In genomic region chr10:87107565-87108297, GRCm38 (mm10) we compare ENCODE assay signal across 14 mouse cellular contexts. TPM values are rescaled to one million over a fixed set of nuclear protein-coding genes. Genes with fewer than 3 reads are reported as not detected.
A peak's percentile ranks its signal among the peaks of the same experiment; 100 is the strongest.
DNase-seq lines count a peak whose midpoint lies in the region; ATAC-seq and TF ChIP-seq lines count a peak whose summit lies in the region.
"Had no signal": no experiment of that assay in that cellular context is flagged by ENCODE, and none has a peak within 500 bp of the region (broad histone marks: within the 10 kb centered on the region; RNA-seq: fewer than 3 reads in every experiment).

No protein-coding gene starts in this region.

- no peak overlapping the region for H3K4me3 ChIP-seq in hindbrain, postnatal 0 days (ENCODE audit: low read length)
- no peak overlapping the region for H3K4me3 ChIP-seq in hindbrain, embryonic 10.5 days
- H3K4me3 ChIP-seq in spleen, adult 2 months (ENCODE audit: extremely low read depth, insufficient read depth, insufficient read length) = no peak overlapping the region
- H3K4me3 ChIP-seq in thymus, adult 2 months (ENCODE audit: control insufficient read depth, insufficient read depth, low read length) = no peak overlapping the region
- H3K4me3 ChIP-seq: neural tube, embryonic 13.5 days had no signal

- peak; percentile 51 for DNase-seq in hindbrain, postnatal 0 days (ENCODE audit: low spot score)
- DNase-seq in hindbrain, embryonic 10.5 days (ENCODE audit: low spot score) = no peak
- peak; percentile 31 to 41 for DNase-seq in right cerebral cortex, adult 2 months (ENCODE audit: low spot score in 2 of 2)
- no peak for DNase-seq in right cerebral cortex, postnatal 14 days
- peak; percentile 10 to 33 for DNase-seq in frontal cortex, postnatal 14 days (ENCODE audit: low spot score in 2 of 2)
- DNase-seq in spleen, adult 2 months (ENCODE audit: low read depth in 1 of 2, low spot score in 2 of 2) = peak; percentile 75 to 79
- no peak for DNase-seq in T-cell, adult 2 months (ENCODE audit: low spot score)
- DNase-seq in thymus, adult 2 months = no peak
- DNase-seq: kidney, adult 9 months had no signal

- H3K9me3 ChIP-seq in hindbrain, postnatal 0 days (ENCODE audit: low read length) = no peaks in the 10 kb centered on the region
- H3K9me3 ChIP-seq in hindbrain, embryonic 10.5 days = no peaks in the 10 kb centered on the region
- H3K9me3 ChIP-seq: neural tube, embryonic 13.5 days had no signal

- no peak for TF ChIP-seq POLR2A in spleen, adult 2 months (IDR thresholded peaks at IDR 0.05; ENCODE audit: low read depth, low read length)
- TF ChIP-seq POLR2A in thymus, adult 2 months (IDR thresholded peaks at IDR 0.05; ENCODE audit: control insufficient read depth, extremely low read depth, insufficient read depth, low read length, poor library complexity) = no peak

- ATAC-seq in hindbrain, postnatal 0 days = 0 out of 2 replicates have a peak, but pooled peaks have one; percentile 35

- no peaks in the 10 kb centered on the region for H3K36me3 ChIP-seq in hindbrain, postnatal 0 days (ENCODE audit: insufficient read depth, low read length)
- no peaks in the 10 kb centered on the region for H3K36me3 ChIP-seq in hindbrain, embryonic 10.5 days
- H3K36me3 ChIP-seq in spleen, adult 2 months (ENCODE audit: control insufficient read depth, insufficient read depth, low read length) = no peaks in the 10 kb centered on the region
- H3K36me3 ChIP-seq in thymus, adult 2 months (ENCODE audit: control insufficient read depth, insufficient read depth, low read length) = no peaks in the 10 kb centered on the region
- H3K36me3 ChIP-seq: neural tube, embryonic 13.5 days had no signal

- no peak overlapping the region for H3K9ac ChIP-seq in hindbrain, postnatal 0 days (replicated peaks; ENCODE audit: low read length)
- H3K9ac ChIP-seq: neural tube, embryonic 13.5 days had no signal

- no peaks in the 10 kb centered on the region for H3K27me3 ChIP-seq in hindbrain, postnatal 0 days (ENCODE audit: insufficient read depth, low read length)
- peaks cover 66% of the 10 kb centered on the region for H3K27me3 ChIP-seq in hindbrain, embryonic 10.5 days (ENCODE audit: insufficient read depth, poor library complexity, severe bottlenecking)
- no peaks in the 10 kb centered on the region for H3K27me3 ChIP-seq in spleen, adult 2 months (ENCODE audit: control insufficient read depth, insufficient read depth, low read length)
- no peaks in the 10 kb centered on the region for H3K27me3 ChIP-seq in thymus, adult 2 months (ENCODE audit: control insufficient read depth, insufficient read depth, low read length)
- H3K27me3 ChIP-seq: neural tube, embryonic 13.5 days had no signal

- 41% methylated on average over 9 of the region's 9 CpGs for WGBS in hindbrain, postnatal 0 days
- 73% methylated on average over 9 of the region's 9 CpGs for WGBS in hindbrain, embryonic 10.5 days
- WGBS in spleen, adult 2 months = 21% methylated on average over 9 of the region's 9 CpGs
- 30% methylated on average over 9 of the region's 9 CpGs for WGBS in thymus, adult 2 months

- no peaks in the 10 kb centered on the region for H3K4me1 ChIP-seq in hindbrain, postnatal 0 days (ENCODE audit: insufficient read depth, low read length)
- H3K4me1 ChIP-seq in hindbrain, embryonic 10.5 days (replicated peaks) = peaks cover 9% of the 10 kb centered on the region
- peaks cover 16% of the 10 kb centered on the region; the same call in 1 of the 2 replicates for H3K4me1 ChIP-seq in spleen, adult 2 months (ENCODE audit: control insufficient read depth, insufficient read depth, insufficient read length)
- H3K4me1 ChIP-seq in thymus, adult 2 months (replicated peaks; ENCODE audit: control insufficient read depth, insufficient read depth, low read length) = peaks cover 7% of the 10 kb centered on the region

- no peak overlapping the region for H3K4me2 ChIP-seq in hindbrain, postnatal 0 days (ENCODE audit: low read depth, low read length)
- H3K4me2 ChIP-seq: liver, embryonic 11.5 days; neural tube, embryonic 13.5 days had no signal

- H3K27ac ChIP-seq in hindbrain, postnatal 0 days = no peak overlapping the region
- no peak overlapping the region for H3K27ac ChIP-seq in hindbrain, embryonic 10.5 days
- H3K27ac ChIP-seq in spleen, adult 2 months (ENCODE audit: insufficient read depth, low read length) = peak overlapping the region; percentile 88
- no peak overlapping the region for H3K27ac ChIP-seq in thymus, adult 2 months (ENCODE audit: control insufficient read depth, insufficient read depth, low read length)
- H3K27ac ChIP-seq: neural tube, embryonic 13.5 days had no signal

- no peak for TF ChIP-seq CTCF in hindbrain, postnatal 0 days (IDR thresholded peaks at IDR 0.05; ENCODE audit: low read depth)
- no peak for TF ChIP-seq CTCF in spleen, adult 2 months (IDR thresholded peaks at IDR 0.05; ENCODE audit: extremely low read depth, insufficient read depth, insufficient read length, insufficient replicate concordance)
- no peak for TF ChIP-seq CTCF in thymus, adult 2 months (IDR thresholded peaks at IDR 0.05; ENCODE audit: borderline replicate concordance, control insufficient read depth, extremely low read depth, insufficient read depth, low read length, poor library complexity)

RNA-seq across cellular contexts. Expression of gene 1700113H08Rik, which starts 49.9 kb away (rescaled TPM):
- total RNA-seq in hindbrain, postnatal 0 days (2014; rRNA removed) = 0.89 TPM in 1 of 2 replicates, not detected in the other
- polyA plus RNA-seq in hindbrain, postnatal 0 days (2015; fragmentation: Nextera tagmentation; extraction: Ambion mirVana) = 0.25 and 0.39 TPM in 2 replicates
- polyA plus RNA-seq in hindbrain, embryonic 10.5 days (2016; fragmentation: Nextera tagmentation; extraction: Ambion mirVana) = 0.18 and 0.21 TPM in 2 replicates
- 0.09 and 0.12 TPM in 2 replicates for polyA plus RNA-seq in spleen, adult 2 months (2012; rRNA removed)
- 0.08 TPM in 1 of 2 replicates, not detected in the other for polyA plus RNA-seq in thymus, adult 2 months (2012; rRNA removed)
- total RNA-seq: heart, postnatal 25 days; layer of hippocampus, postnatal 14 days; megakaryocyte-erythroid progenitor cell, adult 5-6 weeks had no signal
- polyA plus RNA-seq: liver, embryonic 11.5 days had no signal

Comparison
In these comparisons a context has a peak if more than half of its experiments do, and no peak if none do; other contexts are left out.
1. DNase-seq: peak in hindbrain, postnatal 0 days (single experiment), right cerebral cortex, adult 2 months (2 of 2), frontal cortex, postnatal 14 days (2 of 2) and spleen, adult 2 months (2 of 2); none in hindbrain, embryonic 10.5 days (single experiment), right cerebral cortex, postnatal 14 days (single experiment), T-cell, adult 2 months (single experiment) and thymus, adult 2 months (single experiment).